Mouse (Mus musculus) hindbrain, embryonic 15.5 days (tissue): ENCODE data around the gene Itga3. TPM values are rescaled to one million over a fixed set of nuclear protein-coding genes. Genes with fewer than 3 reads are reported as not detected.
"Not testable (repeated sequence)": the region's sequence is repeated elsewhere in the genome, so short reads cannot be mapped to it uniquely, and the experiment has no call there.

ENCODE experiments used
- ATAC-seq: fragments of 200-750 bp; cut with Nextera tagmentation; 2 replicates; pipeline ENCODE4 v1.8.0; 2017; ENCODE audit warnings: low read depth, moderate number of reproducible peaks, moderate TSS enrichment; ENCODE audit not compliant: low FRiP score
- H3K27ac ChIP-seq: fragments of 300-500 bp; sonication (generic); replicated peaks from 2 replicates; pipeline ENCODE4 v1.5.1; 2015; ENCODE audit warnings: mild to moderate bottlenecking, inconsistent platforms
- H3K27me3 ChIP-seq: fragments of 300-500 bp; sonication (generic); 2 replicates; pipeline ENCODE4 v1.6.1; 2015; ENCODE audit warnings: control low read depth, inconsistent platforms
- H3K36me3 ChIP-seq: fragments of 300-500 bp; sonication (generic); 2 replicates; pipeline ENCODE4 v1.6.1; 2015; ENCODE audit warnings: control low read depth, inconsistent platforms
- H3K4me1 ChIP-seq: fragments of 300-500 bp; sonication (generic); replicated peaks from 2 replicates; pipeline ENCODE4 v1.6.1; 2015; ENCODE audit warnings: control low read depth, inconsistent platforms
- H3K4me2 ChIP-seq: fragments of 300-500 bp; sonication (generic); 2 replicates; pipeline ENCODE4 v1.6.1; 2015; ENCODE audit warnings: moderate library complexity, mild to moderate bottlenecking, inconsistent platforms
- H3K4me3 ChIP-seq: fragments of 300-500 bp; sonication (generic); 2 replicates; pipeline ENCODE4 v1.5.1; 2015; ENCODE audit warnings: mild to moderate bottlenecking, inconsistent platforms
- H3K9ac ChIP-seq: fragments of 300-500 bp; sonication (generic); 2 replicates; pipeline ENCODE4 v1.6.1; 2015; ENCODE audit warnings: inconsistent platforms
- H3K9me3 ChIP-seq: fragments of 300-500 bp; sonication (generic); 2 replicates; pipeline ENCODE4 v1.6.1; 2016; ENCODE audit warnings: control low read depth, inconsistent platforms
- WGBS: fragments of 180-500 bp; shearing (Covaris S2); methylation state at CpG from one replicate; pipeline ENCODE4 v1.1.7; 2015; 5-methylcytosine and 5-hydroxymethylcytosine counted together
- polyA plus RNA-seq: library from polyadenylated mRNA; unstranded; fragments of >200 nt; fragmentation: Nextera tagmentation; extraction: Ambion mirVana; gene quantifications from 2 replicates; pipeline ENCODE4 v1.2.1, GENCODE M21; 2015

Itga3 gene
- polyA plus RNA-seq, 1 experiment from 2014 or later = 17.9 TPM

- no peak overlapping the region for H3K9ac ChIP-seq
- peaks cover 68% of the 10 kb centered on the region for H3K36me3 ChIP-seq
- no peak overlapping the region for H3K27ac ChIP-seq
- no peaks in the 10 kb centered on the region for H3K27me3 ChIP-seq
- H3K4me3 ChIP-seq = no peak overlapping the region
- no peaks in the 10 kb centered on the region for H3K9me3 ChIP-seq
- no peak for ATAC-seq
- 82% methylated on average over 10 of the region's 10 CpGs for WGBS
- H3K4me2 ChIP-seq = no peak overlapping the region
- peaks cover 20% of the 10 kb centered on the region for H3K4me1 ChIP-seq
These were observed 54.2 kb downstream of the Itga3 start for GRCm38 (mm10) chr11:95022237-95022992.

- Histone ChIP-seq H3K9ac (no peak overlapping the region), H3K4me3 (no peak overlapping the region), H3K9me3 (no peaks in the 10 kb centered on the region), H3K36me3 (peaks cover 38% of the 10 kb centered on the region), H3K27me3 (no peaks in the 10 kb centered on the region), H3K4me2 (no peak overlapping the region), H3K4me1 (peaks cover 46% of the 10 kb centered on the region), H3K27ac (no peak overlapping the region)
- ATAC-seq = no peak
- 75% methylated on average over 3 of the region's 3 CpGs for WGBS
These were observed 61.1 kb downstream of the Itga3 start for GRCm38 (mm10) chr11:95015484-95015883.

GRCm38 (mm10) chr11:95012487-95012886 is 64.1 kb downstream of the Itga3 start:
- Histone ChIP-seq H3K9ac (peak overlapping the region; percentile 93; the same call in 1 of the 2 replicates), H3K27me3 (no peaks in the 10 kb centered on the region), H3K4me1 (peaks cover 61% of the 10 kb centered on the region), H3K4me3 (peak overlapping the region; percentile 76), H3K9me3 (no peaks in the 10 kb centered on the region), H3K36me3 (peaks cover 20% of the 10 kb centered on the region; the same call in 1 of the 2 replicates), H3K27ac (peak overlapping the region; percentile 95), H3K4me2 (peak overlapping the region; percentile 92)
- 31% methylated on average over 3 of the region's 3 CpGs for WGBS
- ATAC-seq = no peak

- Histone ChIP-seq H3K9ac (peak overlapping the region; percentile 93), H3K4me3 (peak overlapping the region; percentile 76), H3K4me1 (peaks cover 65% of the 10 kb centered on the region), H3K36me3 (peaks cover 20% of the 10 kb centered on the region; the same call in 1 of the 2 replicates), H3K27me3 (no peaks in the 10 kb centered on the region), H3K9me3 (no peaks in the 10 kb centered on the region), H3K27ac (peak overlapping the region; percentile 95), H3K4me2 (peak overlapping the region; percentile 92)
- ATAC-seq = no peak
- 44% methylated on average over 3 of the region's 3 CpGs for WGBS
These were observed 64.5 kb downstream of the Itga3 start for GRCm38 (mm10) chr11:95012075-95012474.

- peaks cover 20% of the 10 kb centered on the region; the same call in 1 of the 2 replicates for H3K36me3 ChIP-seq
- peak overlapping the region; percentile 93 for H3K9ac ChIP-seq
- H3K9me3 ChIP-seq = no peaks in the 10 kb centered on the region
- peak overlapping the region; percentile 95 for H3K27ac ChIP-seq
- peak overlapping the region; percentile 92 for H3K4me2 ChIP-seq
- peaks cover 72% of the 10 kb centered on the region for H3K4me1 ChIP-seq
- ATAC-seq = no peak
- H3K27me3 ChIP-seq = no peaks in the 10 kb centered on the region
- peak overlapping the region; percentile 76 for H3K4me3 ChIP-seq
- 23% methylated on average over 1 of the region's 1 CpGs for WGBS
These were observed 65.2 kb downstream of the Itga3 start for GRCm38 (mm10) chr11:95011416-95011815.

GRCm38 (mm10) chr11:95010841-95011403 is 65.7 kb downstream of the Itga3 start:
- Histone ChIP-seq H3K4me1 (peaks cover 74% of the 10 kb centered on the region), H3K4me2 (peak overlapping the region; percentile 92), H3K9ac (peak overlapping the region; percentile 93), H3K36me3 (peaks cover 16% of the 10 kb centered on the region; the same call in 1 of the 2 replicates), H3K27ac (peak overlapping the region; percentile 95), H3K4me3 (peak overlapping the region; percentile 76)
- 6% methylated on average over 4 of the region's 4 CpGs for WGBS
- H3K9me3 ChIP-seq, ATAC-seq, H3K27me3 ChIP-seq: not testable (repeated sequence)

GRCm38 (mm10) chr11:95010141-95010739 is 66.4 kb downstream of the Itga3 start:
- Histone ChIP-seq H3K27me3 (no peaks in the 10 kb centered on the region), H3K9me3 (no peaks in the 10 kb centered on the region), H3K36me3 (peaks cover 11% of the 10 kb centered on the region; the same call in 1 of the 2 replicates), H3K27ac (peak overlapping the region; percentile 95), H3K4me3 (peak overlapping the region; percentile 76), H3K4me2 (peak overlapping the region; percentile 92), H3K9ac (peak overlapping the region; percentile 93), H3K4me1 (peaks cover 70% of the 10 kb centered on the region)
- WGBS = 0% methylated on average over 32 of the region's 40 CpGs
- peak; percentile 35; the same call in 1 of the 2 replicates for ATAC-seq

- H3K9ac ChIP-seq = peak within 1 kb of the TSS; percentile 93
- H3K4me3 ChIP-seq = peak within 1 kb of the TSS; percentile 76
- H3K27me3 ChIP-seq = no peaks in the 10 kb centered on the region
- WGBS = 0% methylated on average over 31 of the region's 32 CpGs
- H3K4me1 ChIP-seq = peaks cover 68% of the 10 kb centered on the region
- no peaks in the 10 kb centered on the region for H3K9me3 ChIP-seq
- H3K4me2 ChIP-seq = peak within 1 kb of the TSS; percentile 92
- peak; percentile 75 for ATAC-seq
- H3K27ac ChIP-seq = peak within 1 kb of the TSS; percentile 95
- peaks cover 11% of the 10 kb centered on the region; the same call in 1 of the 2 replicates for H3K36me3 ChIP-seq
These were observed 67.0 kb downstream of the Itga3 start, which contains the start of gene Samd14 for GRCm38 (mm10) chr11:95009629-95010014. Gene Samd14, plus strand, starts transcription at chr11:95009879.

- ATAC-seq = peak; percentile 4; the same call in 1 of the 2 replicates
- Histone ChIP-seq H3K9ac (peak overlapping the region; percentile 93), H3K4me3 (peak overlapping the region; percentile 76), H3K9me3 (no peaks in the 10 kb centered on the region), H3K27me3 (no peaks in the 10 kb centered on the region), H3K4me2 (peak overlapping the region; percentile 92), H3K36me3 (peaks cover 6% of the 10 kb centered on the region; the same call in 1 of the 2 replicates), H3K27ac (peak overlapping the region; percentile 95), H3K4me1 (peaks cover 63% of the 10 kb centered on the region)
- WGBS = 27% methylated on average over 15 of the region's 15 CpGs
These were observed 67.7 kb downstream of the Itga3 start for GRCm38 (mm10) chr11:95008661-95009628.

GRCm38 (mm10) chr11:95007418-95007817 is 69.2 kb downstream of the Itga3 start:
- Histone ChIP-seq H3K9ac (no peak overlapping the region), H3K4me3 (no peak overlapping the region), H3K27ac (peak overlapping the region; percentile 95), H3K4me2 (peak overlapping the region; percentile 71), H3K9me3 (no peaks in the 10 kb centered on the region), H3K4me1 (peaks cover 50% of the 10 kb centered on the region), H3K27me3 (no peaks in the 10 kb centered on the region), H3K36me3 (peaks cover 14% of the 10 kb centered on the region; the same call in 1 of the 2 replicates)
- WGBS = 86% methylated on average over 3 of the region's 3 CpGs
- no peak for ATAC-seq
